Mouse (Mus musculus) cerebellum, adult 11 months (tissue): ENCODE data around the gene Fam228b.
"Not testable (repeated sequence)": the region's sequence is repeated elsewhere in the genome, so short reads cannot be mapped to it uniquely, and the experiment has no call there.

Experiments
- DNase-seq: peaks from one replicate; pipeline ENCODE4 v3.0.0; 2022

The Fam228b gene

DNA sequence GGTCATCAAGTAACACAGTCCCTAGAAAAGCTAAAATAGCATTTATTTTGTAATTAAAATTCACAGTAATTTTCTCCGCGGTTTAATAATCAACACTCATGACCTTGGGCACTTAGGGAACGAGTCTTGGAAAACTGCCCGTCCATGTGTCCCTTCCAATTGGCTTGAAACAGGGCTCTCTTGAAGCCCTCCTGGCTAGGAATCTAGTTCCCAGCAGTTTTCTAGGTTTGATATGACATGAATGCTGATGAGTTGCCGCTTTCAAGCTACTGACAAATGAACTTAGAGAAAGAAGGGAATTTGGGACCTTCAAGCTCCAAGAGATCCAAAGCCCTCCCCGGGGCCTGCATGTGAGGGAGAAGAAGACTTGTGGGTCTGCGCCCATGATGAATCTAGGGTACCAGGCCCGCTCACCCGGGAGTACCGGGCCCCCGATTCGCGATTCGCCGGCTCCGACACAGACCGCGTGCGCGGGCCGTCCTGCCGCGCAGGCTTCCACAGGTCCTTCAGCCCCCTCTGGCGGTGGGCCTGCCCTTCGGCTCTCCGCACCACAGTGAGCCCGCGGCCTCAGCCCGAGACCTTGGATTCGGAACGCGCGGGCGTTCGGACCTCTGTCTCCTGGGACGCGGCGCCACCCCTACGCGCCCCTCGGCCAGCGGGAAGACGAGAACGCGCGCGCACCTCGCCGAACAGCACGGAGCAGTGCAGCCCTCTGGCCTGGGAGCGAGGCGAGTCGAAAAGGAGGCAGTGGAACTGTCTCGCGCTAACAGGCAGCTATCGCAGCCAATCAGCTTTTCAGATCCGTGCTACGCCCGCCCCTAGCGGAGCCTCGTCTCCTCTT lies at the start of gene Fam228b, which contains the start of gene Pfn4:
TSS of gene Fam228b (minus strand) at position 776 of the 841 bp plus-strand sequence.
TSS of gene Pfn4 (plus strand) at position 531 of the 841 bp plus-strand sequence.
- DNase-seq, result peak; percentile 96

DNA sequence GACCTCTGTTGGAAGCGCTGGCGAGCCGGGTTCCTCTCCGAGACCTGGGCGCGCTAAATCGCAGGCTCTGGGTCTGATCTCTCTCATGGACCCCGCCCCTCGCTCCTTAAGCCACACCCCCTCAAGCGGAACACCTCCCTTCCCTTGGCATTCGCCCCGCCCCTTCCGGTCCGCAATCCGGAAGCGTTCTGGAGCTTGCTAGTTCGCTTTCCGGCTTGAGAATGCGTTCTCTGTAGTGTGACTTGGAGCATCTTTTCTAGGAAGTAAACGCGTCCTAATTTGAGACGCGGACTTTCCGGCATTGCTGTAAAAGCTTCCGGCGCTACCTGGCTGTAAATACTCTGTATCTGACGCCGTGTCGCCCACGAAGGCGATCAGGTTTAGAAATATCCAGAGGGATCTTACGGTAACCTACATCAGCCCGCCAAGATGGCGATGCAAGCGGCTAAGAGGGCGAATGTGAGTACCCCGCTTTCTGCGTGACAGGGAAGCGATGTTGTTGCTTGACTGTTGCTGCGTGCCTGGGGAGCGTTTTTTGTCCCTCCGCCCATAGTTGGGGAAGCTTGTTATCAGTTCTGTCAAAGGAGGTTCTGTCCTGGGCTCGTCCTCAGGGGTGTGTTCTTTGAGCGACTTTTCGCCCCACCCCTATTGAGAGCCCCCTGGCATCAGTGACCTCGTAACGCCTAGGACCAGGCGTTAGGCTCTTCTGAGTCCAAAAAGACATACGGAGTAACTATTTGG lies 48.5 kb upstream of the Fam228b start, which contains the start of gene Sf3b6:
TSS of gene Sf3b6 (plus strand) at position 184 of the 741 bp plus-strand sequence.
- peak; percentile 98 for DNase-seq

GRCm38 (mm10) chr12:4816680-4817360 lies 47.8 kb upstream of the Fam228b start:
- DNase-seq, result no peak

GRCm38 (mm10) chr12:4813636-4814035 lies 44.6 kb upstream of the Fam228b start:
- DNase-seq, result no peak

DNA sequence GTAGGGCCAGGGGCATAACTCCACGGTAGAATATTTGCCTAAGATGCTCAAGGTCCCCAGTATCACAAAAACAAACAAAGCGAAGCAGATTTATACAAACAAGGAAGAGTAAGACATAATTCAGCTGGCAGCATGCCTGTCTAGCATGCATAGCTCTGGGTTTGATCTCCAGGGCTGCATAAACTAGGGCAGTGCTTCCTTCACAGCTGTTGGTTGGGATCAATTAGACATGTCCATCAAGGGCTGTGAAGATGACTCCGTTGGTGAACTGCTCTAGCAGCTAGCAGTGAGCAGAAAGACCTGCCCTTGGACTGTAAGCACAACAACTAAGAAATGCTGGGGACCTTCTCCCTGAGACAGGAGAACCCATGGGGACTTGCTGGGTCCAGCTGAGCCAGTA lies 42.6 kb upstream of the Fam228b start:
- no peak for DNase-seq

DNA sequence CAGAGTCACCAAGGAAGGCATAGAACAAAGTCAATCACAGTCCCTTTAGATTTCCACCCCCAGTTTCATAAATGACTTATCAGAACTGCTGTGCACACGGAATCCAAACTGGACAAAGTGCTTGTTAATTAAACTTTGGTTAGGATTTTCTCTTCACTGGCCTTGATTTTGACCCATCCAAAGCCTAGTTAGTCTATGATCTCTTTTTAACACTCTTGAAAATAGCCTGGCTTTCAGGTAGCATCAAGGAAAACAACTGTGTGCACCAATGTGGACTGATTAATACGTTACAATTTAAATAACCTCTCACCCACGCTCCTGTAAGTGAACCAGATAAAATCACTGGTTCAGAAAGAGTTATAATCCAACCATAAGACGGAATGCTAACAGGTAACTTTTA lies 42.0 kb upstream of the Fam228b start:
- DNase-seq, result no peak

DNA sequence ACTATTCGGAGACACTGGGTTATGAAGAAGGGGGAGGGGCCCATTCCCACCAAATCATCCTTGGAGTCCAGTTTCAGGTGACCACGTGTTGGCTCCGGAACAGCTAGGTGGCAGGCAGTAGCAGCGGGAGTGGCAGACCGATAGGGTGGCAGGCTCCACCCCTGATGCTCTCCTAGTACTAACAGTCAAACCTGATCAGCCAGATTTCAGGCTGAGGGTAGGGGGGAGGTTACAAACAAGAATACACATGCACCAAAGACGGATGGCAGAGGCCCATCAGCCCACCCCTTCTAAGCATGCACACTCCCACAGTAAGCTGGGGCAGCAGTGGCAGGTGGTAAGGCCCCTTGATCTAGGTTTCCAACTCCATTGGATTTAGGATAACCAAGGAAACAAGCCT lies 28.4 kb upstream of the Fam228b start:
- DNase-seq, result not testable (repeated sequence)

DNA sequence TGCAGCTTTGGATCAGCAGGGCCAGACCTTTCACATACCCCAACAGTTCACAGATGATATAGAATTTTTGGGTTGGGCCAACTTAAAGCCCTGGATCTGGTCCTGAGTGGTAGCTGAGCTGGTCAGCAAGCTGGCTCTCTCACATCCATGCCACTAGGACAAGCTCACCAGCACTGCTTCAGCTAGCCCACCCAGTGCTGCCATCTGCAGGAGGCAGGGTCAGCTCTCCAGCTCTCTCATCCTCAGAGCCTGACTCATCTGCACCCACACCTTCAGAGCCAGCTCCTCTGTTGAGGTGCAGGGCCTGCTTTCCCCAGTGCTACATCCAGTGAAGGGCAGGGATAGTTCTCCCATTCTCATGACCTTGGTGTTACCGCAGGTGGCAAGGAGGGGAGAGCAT lies 24.7 kb upstream of the Fam228b start:
- DNase-seq, result no peak

DNA sequence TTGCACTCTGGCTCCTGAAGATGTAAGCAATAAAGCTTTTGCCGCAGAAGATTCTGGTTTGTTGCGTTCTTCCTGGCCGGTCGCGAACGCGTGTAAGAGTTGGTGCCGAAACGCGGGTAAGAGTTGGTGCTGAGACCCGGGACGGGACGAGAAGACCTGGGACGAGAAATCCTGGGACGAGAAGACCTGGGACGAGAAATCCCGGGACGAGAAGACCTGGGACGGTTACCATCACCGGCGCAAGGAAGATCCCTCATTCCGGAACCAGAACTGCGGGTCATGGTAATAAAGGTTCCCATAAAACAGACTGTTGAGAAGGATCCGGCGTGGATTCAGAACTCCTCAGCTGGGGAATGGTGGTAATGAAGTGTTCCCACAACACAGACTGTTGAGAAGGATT lies 19.1 kb upstream of the Fam228b start:
- not testable (repeated sequence) for DNase-seq

GRCm38 (mm10) chr12:4784466-4784865 lies 15.4 kb upstream of the Fam228b start:
- DNase-seq, result no peak

DNA sequence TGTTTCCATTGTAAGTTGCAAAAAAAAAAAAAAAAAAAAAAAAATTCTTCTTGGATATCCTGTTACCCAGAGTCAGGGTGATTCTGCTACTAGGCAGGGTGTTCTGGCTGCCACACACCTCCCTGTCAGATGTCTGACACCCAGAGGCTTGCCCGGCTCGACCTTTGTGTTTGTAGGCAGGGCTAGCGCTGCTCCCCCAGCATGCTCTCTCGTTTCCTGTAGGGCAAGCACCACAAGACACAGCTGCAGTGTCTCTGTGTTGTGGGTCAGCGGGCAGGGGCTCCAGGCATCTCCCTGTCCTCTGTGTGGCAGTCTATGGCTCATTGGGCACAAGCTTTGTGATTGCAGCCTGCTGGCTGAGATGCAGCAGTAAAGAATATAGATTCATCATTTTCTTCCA lies 14.5 kb upstream of the Fam228b start:
- DNase-seq, result no peak

DNA sequence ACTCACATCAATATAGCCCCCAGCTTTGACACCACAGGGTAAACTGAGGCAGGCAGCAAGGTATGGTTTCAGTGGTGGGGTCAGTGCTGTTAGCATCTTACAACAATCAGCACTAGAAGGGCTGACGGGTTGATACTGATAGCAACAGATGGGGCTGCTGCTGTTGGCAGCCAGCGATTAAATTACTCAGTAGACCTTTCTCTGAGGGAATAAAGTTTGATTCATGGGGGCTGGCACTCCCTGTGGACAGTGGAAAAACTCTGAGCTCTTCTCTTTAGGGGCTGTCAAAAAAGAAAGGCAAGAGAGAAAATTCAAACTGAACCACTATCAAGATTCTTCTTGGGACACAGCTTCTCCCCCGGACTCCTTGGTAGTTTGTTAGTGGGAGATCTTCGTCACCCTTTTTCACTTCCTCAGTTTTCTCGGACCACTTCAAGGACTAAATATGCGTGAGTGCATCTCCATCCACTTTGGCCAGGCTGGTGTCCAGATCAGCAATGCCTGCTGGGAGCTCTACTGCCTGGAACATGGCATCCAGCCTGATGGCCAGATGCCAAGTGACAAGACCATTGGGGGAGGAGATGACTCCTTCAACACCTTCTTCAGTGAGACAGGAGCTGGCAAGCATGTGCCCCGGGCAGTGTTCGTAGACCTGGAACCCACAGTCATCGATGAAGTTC lies 12.8 kb upstream of the Fam228b start:
- DNase-seq, result peak; percentile 21

DNA sequence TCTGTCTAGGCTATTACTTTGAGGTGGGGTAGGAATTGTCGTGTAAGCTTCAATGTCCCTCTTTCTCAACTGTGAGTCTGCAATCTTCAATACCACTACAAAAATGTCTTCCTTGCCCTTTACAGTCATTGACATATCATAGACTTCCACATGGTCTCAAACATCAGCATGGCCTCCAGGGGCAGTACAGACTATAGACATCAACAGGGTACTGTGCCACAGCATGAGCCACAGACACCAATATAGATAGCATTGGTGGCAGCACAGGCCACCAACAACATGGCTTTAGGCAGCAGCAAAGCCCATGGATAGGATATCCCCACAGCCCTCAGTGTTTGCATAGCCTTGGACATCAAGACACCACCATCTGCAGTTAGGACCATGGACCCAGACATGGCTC lies 12.2 kb upstream of the Fam228b start:
- no peak for DNase-seq

DNA sequence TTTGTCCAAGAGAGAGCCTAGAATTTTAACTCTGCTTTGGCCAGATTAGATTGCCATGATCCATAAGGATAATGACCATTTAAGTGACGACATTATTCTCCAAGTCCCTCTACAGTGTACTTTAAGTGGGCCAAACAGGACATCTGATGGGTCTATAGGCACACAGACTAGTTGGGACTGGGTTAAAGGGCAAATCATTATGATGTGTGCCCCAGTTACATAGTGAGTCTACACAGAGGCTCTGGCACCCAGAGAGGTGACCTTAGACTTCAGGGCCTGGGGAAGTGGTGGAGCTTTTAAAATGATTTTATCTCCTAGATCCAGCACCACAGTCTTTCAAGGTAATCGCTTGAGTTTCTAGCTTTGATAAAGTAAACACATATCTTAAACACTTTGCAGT lies 11.2 kb upstream of the Fam228b start:
- DNase-seq, result no peak

DNA sequence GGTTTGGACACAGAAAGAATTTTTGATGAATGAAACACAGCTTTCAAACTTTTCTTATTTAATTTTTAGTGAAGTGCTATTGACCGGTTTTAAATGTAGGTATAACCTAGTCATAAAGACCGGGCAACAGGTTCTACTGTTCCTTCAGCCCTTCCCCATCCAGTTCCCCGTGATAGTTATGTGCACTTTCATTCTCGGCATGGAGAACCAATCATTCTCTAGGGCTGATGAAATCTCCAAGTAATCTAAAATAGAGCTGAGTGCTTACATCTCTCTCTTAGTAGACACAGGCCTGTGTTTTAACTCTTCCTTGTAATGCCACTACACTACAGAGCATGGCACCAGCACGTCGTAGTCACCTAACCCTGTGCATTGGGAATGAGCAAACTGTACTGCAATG lies 8.7 kb upstream of the Fam228b start:
- no peak for DNase-seq

GRCm38 (mm10) chr12:4775588-4775949 lies 6.5 kb upstream of the Fam228b start:
- DNase-seq, result no peak

GRCm38 (mm10) chr12:4774895-4775587 lies 6.0 kb upstream of the Fam228b start:
- DNase-seq, result no peak

DNA sequence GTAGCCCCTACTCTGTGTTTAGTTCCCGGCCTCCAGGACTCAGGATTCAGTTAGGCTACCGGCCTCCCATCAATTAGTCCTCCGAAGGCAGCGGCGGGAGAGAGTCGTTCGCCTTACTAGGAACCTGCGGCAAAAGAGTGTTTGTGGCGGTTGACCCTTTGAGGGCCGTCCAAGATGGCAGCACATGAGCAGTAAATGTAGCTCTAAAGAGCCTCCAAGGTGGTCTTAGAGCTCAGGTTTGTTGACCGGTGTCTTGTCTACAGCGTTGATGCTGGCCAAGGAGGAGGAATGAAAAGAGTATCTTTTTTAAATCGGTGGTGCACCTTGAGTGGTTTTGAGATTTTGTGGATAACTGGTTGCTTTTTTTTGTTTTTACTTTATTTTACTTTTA lies 261 bp upstream of the Fam228b start:
- no peak for DNase-seq

DNA sequence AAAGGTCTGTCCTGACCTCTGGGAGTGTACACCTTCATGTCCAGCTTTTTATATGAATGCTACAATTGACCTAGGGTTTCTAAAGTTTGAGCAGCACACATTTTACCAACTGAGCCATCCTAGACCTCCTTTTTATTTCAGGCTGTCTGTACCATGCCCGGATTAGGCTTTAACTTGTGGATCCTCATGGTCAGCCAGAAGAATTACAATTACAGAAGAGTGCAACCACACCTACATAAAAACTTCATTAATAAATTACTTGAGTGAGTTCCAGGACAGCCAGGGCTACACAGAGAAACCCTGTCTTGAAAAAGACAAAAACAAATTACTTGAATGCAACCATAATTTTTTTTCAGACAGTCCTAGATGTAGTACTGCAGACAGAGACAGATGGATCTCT lies 12.0 kb downstream of the Fam228b start:
- DNase-seq, result no peak

GRCm38 (mm10) chr12:4754451-4754850 lies 14.6 kb downstream of the Fam228b start:
- not testable (repeated sequence) for DNase-seq

DNA sequence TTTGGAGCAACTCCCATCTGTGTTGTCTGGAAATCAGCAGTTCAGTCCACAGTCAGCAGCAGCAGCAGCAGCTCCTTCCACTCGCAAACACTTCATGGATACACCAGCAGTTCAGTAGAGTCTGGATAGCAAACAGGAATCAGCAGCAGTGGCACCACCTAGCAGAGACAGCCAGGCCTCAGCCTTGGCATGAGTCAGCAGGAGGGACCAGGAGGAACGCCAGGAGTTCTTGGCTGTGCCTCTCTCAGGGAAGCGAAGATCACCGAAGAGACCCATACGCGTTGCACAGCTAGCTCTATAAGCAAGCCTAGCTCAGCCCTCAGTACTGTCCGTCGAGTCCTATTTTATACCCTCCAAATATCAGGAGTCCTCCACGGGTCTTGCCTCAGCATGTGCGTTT lies 24.6 kb downstream of the Fam228b start:
- no peak for DNase-seq

DNA sequence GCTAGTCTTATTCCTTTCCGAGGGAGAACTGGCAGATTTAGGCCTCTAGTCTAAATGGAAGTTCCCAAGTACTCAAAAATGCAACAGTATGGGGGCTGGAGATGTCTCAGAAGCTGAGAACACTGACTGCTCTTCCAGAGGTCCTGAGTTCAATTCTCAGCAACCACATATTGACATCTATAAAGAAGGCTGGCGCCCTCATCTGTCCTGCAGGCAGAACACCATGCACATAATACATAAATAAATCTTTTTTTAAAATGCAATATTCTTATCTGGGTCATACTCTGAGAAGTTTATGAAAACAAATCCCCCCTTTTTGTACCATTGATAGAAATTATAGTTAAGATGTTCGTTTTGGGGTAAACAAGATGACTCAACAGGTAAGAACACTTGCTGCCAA lies 26.9 kb downstream of the Fam228b start:
- no peak for DNase-seq
